Mouse (Mus musculus): ENCODE results near the gene Inca1.

The Inca1 gene

GRCm38 (mm10) chr11:70701984-70702733 is 2.2 kb upstream of the Inca1 start:
- DNase-seq (ENCODE audit: low spot score in 2 of 2), result no peak

DNA sequence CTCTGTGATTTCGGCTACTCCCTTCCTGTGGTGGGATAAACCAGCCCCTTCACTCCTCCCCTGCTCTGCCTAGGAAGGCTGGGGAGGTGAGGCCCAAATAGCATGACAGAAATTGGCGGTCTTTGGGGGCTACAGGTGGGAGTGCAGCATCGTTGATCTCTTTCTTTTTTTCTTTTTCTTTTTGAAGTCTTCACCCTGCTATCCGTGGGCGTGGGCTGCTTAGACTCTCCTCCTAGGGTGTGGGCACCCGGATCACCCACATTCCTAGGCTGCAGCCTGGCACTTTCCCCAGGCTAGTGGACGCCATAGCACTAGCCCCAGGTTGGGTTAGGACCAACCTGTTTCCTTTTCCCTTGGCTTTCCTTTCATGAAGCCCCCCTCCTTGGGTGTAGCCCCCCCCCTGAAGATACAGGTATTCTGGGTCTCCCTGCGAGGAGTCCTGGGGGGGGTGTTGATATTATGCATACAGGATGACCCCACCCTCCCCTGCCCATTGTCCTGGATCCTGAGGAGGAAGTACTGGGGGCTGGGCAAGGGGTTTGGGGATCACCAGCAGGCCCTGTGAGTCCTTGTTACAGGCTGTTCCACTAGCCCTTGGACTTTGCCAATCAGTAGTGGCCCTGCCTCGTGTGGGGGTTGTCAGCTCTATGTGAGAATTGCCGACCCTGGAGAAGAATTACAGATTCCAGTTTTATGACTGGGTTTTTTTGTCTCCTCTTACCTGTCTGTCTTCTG is 1.4 kb upstream of the Inca1 start:
- no peak for DNase-seq (ENCODE audit: low spot score in 2 of 2)

DNA sequence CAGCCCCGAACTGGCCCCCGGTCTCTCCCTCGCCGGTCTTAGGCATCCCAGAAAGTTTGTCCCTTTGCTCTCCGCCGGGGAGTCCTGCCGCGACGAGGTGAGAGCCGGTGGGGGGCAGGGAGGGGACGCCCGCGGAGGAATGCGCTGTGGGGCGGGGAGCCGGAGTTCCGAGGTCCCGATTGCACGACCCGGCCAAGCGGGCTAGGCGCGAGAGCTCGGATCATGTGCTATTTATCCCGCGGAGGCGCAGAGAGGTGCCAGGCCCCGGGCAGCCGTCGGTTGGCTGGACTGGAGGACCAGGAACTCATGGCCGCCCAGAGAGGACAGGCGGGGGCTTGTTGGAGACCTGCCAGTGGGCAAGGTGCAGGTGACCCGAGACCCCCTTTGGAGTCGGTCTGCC is 658 bp upstream of the Inca1 start:
- DNase-seq (ENCODE audit: low spot score in 2 of 2), result peak; percentile 24 to 48

DNA sequence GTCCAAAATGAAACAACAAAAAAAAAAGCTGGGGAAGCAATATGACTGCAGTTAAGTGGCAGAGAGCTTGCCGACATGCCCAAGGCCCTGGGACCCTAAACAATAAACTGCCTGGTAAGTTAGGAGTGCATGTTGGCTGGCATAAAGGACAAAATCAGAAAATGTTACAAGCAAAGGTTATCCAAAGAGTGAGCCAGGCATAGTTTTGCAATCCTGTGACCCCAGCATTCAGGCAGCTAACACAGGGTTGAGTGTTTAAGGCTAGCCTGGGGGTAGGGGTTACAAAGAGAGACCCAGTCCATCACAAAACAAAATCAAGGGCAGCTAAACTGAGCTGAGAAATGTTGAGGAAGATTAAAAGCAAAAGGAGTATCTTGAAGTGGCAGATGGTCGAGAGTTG is 904 bp downstream of the Inca1 start:
- no peak for DNase-seq (ENCODE audit: low spot score in 2 of 2)

DNA sequence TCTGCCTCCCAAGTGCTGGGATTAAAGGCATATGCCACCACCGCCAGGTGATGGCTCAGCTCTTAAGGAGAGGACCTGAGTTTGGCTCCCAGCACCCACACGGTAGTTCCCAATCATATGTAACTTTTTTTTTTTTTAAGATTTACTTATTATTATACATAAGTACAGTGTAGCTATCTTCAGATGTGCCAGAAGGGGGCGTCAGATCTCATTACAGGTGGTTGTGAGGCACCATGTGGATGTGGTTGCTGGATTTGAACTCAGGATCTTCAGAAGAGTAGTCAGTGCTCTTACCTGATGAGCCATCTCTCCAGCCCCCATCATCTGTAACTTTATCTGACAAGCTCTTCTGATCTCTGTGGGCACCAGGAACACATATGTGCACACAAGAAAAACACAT is 2.6 kb downstream of the Inca1 start:
- DNase-seq (ENCODE audit: low spot score in 2 of 2), result no peak

GRCm38 (mm10) chr11:70693504-70693903 is 6.5 kb downstream of the Inca1 start:
- no peak for DNase-seq (ENCODE audit: low spot score in 2 of 2)

DNA sequence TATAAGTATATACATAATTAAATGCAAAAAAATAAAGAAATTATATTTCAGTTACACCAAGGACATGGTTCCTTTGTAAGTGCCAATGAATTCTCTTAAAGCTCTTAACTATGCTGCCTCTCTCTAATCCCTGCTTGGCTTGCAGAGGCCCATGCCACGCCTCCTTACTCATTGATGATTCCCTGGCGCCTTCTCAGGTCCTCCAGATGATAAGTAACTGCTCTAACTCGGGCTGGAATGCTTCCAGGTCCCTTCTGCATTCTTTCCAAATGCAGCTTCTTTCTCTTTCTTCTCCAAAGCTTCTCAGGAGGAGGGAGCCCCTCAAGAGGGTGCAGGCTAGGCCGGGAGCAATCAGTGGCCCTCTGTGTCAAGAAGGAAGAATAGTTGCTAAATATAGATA is 10.4 kb downstream of the Inca1 start:
- no peak for DNase-seq (ENCODE audit: low spot score in 2 of 2)

DNA sequence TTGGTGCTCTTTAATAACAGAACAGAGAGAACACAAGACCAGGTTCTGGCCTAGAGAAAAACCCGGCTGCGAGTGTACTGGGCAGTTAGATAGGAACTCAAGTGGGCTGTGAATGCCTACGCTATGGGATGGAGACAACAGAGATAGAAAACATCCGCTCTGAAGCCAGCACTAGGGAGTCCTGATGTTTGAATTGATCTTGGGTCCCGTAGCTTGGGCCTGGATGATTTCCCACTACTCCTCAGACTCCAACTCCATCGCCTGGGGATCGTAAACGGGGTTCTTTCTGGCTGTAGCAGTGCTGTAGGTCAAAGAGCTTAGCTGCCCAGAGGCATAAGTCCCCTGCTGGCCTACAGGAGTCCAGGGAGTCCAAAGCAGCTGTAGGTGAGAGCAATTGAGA is 11.6 kb downstream of the Inca1 start:
- no peak for DNase-seq (ENCODE audit: low spot score in 2 of 2)

DNA sequence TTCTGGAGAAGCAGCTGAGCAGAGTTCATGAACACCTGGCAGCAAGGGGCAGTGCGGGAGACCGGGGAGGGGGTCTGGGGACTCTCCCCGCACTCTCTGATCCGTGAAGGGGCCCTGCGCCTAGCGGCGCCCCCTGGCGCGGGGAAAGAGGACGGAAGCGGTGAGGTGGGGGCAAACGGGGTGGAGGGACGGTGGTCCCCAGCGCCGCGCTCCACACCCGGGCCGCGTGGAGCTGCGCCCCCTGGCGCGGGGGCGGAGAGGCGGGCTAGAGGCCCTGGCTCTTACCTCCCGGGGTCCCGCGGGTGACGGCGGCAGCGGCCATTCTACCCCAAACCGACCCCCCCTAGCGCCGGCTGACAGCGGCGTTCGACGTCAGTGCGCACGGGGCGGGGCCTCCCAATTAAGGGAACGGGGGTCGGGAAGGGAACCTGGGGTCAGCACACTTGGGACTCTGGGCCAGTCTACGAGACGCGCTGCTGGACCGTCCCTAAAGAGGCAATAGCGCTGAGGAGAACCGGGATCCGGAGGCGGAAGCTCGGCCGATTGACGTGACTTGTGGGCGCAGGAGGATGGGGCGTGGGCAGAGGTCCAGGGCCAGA is 12.3 kb downstream of the Inca1 start, which contains the start of gene Camta2:
Gene Camta2 (minus strand): TSS at position 505 of the 599 bp plus-strand sequence.
- DNase-seq (ENCODE audit: low spot score in 2 of 2), result peak; percentile 68 to 69

GRCm38 (mm10) chr11:70686901-70687566 is 12.9 kb downstream of the Inca1 start:
- DNase-seq (ENCODE audit: low spot score in 2 of 2), result peak; percentile 62 to 68

GRCm38 (mm10) chr11:70683640-70684039 is 16.3 kb downstream of the Inca1 start:
- DNase-seq (ENCODE audit: low spot score in 2 of 2), result no peak

DNA sequence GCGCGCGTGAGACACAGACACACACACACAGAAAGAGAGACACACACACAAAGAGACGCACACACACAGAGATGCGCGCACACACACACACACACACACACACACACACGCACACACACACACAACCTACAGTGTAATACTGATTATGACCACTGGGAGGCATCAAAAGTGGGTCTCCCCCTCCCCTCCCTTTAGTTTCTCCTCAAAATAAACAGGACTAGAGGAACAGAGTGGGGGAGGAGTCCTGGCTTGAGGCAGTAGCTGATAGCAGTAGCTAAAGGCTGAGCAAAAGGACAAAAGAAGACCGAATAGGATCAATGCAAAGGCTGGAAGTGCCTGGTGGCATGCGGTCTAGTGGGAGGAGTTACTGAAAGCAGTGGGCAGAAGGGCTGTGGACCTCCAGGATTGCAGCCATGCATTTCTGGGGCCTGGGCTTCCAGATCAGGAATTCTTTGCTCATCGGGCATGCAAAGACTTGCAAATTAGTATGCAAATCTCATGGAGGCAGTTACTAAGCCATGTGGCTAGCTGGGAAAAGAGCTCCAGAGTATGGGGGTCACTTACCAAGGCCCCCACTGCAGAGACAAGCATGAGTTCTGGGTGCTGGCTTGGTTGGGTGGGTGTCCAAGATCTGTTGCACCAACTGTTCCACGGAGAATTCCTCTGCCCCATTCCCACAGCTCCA is 17.9 kb downstream of the Inca1 start:
- DNase-seq (ENCODE audit: low spot score in 2 of 2), result no peak

DNA sequence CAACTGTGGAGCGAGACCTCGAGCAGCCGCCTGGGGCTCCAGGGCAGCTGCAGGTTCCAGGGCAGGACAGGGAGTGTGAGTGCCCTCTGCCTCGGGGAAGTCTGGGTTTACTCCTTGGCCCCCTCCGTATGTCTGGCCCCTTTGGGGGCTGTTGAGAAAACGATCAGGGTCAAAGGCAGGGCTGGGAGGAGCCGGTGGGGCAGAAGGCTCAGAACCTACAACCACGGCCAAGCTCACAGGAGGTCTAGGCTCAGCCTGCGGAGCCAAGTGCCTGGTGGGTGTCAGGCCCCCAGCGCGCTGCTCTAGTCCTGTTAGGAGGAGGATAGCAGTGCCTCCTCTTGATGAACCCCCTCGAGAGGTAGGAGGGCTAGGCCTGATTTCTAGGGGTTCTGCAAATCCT is 18.8 kb downstream of the Inca1 start:
- DNase-seq (ENCODE audit: low spot score in 2 of 2), result no peak

DNA sequence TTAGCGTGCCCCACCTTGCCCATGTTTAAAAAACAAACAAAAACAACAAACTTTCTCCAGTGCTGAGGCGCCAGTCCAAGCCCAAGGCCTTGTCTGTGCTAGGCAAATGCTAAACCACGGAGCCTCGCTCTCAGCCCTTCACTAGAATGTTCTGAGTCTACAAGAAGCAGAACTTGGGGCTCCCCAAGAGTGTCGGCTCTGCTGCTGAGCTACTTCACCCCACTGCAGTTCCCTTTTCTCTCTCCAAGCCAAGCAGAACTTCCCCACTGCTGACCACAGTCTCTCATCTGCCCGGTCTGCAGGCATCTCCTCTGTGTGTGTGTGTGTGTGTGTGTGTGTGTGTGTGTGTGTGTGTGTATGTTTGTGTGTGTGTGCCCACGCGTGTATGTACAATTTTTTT is 20.1 kb downstream of the Inca1 start:
- no peak for DNase-seq (ENCODE audit: low spot score in 2 of 2)

DNA sequence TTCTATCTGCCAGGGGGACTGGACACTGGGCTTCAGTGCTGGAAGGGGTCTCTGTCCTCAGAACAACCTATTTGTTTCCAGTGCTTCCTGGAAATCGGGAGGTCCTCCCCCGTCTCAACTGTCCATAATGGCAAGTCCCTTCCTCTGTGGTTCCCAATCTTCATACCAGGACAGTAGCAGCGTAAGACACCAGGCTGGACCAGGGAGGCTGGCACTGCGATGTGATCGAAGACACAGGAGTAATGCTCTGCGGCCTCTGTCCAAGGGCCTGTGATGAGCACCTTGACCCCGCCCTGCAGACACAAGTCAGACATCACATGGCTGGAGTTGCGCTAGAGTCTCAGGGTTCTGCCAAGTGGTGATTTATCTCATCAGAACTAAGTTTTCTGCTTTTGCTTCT is 20.6 kb downstream of the Inca1 start:
- DNase-seq (ENCODE audit: low spot score in 2 of 2), result no peak

GRCm38 (mm10) chr11:70678576-70678975 is 21.4 kb downstream of the Inca1 start:
- no peak for DNase-seq (ENCODE audit: low spot score in 2 of 2)

DNA sequence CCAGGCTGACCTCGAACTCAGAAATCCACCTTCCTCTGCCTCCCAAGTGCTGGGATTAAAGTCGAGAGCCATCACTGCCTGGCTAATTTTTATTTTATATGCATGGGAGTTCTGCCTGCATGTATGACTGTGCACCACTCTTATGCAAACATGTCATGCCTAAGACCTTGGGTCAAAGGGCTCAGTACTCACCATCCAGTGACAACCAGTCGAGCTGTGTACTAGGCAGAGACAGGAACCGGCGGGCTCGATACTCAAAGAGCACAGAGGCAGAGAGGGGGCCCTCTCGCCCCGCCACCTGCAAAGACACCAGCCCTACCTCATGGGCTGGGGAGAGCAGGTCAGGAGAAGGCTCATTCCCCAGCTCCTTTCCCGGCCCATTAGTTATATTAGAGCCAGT is 21.9 kb downstream of the Inca1 start:
- no peak for DNase-seq (ENCODE audit: low spot score in 2 of 2)

GRCm38 (mm10) chr11:70674501-70674900 is 25.5 kb downstream of the Inca1 start:
- DNase-seq (ENCODE audit: low spot score in 2 of 2), result no peak

GRCm38 (mm10) chr11:70674014-70674413 is 25.9 kb downstream of the Inca1 start:
- no peak for DNase-seq (ENCODE audit: low spot score in 2 of 2)

- no peak for DNase-seq (ENCODE audit: low spot score in 2 of 2)
These were observed 28.5 kb downstream of the Inca1 start for GRCm38 (mm10) chr11:70671333-70672047.

GRCm38 (mm10) chr11:70670483-70670882 is 29.5 kb downstream of the Inca1 start:
- no peak for DNase-seq (ENCODE audit: low spot score in 2 of 2)
